Mouse (Mus musculus): Measurements from ENCODE around the gene Bcdin3d. TPM values are rescaled to one million over a fixed set of nuclear protein-coding genes. Genes with fewer than 3 reads are reported as not detected.
"Not testable (repeated sequence)": the region's sequence is repeated elsewhere in the genome, so short reads cannot be mapped to it uniquely, and the experiment has no call there.

Gene Bcdin3d
- polyA plus RNA-seq, 1 experiment from 2014 or later = 17.0 TPM

GRCm38 (mm10) chr15:99453153-99453900 is 21.2 kb downstream of the Bcdin3d start:
- no peak for ATAC-seq (ENCODE audit: low FRiP score, low read depth)
- 0 out of 2 replicates have a peak overlapping the region, but pooled peaks have one; percentile 2 for H3K4me2 ChIP-seq (replicated peaks)
- no peak overlapping the region for H3K4me3 ChIP-seq
- peaks cover 7% of the 10 kb centered on the region; the same call in 1 of the 2 replicates for H3K36me3 ChIP-seq
- H3K9ac ChIP-seq = no peak overlapping the region
- 79% methylated on average over 11 of the region's 11 CpGs for WGBS
- H3K4me1 ChIP-seq = peaks cover 51% of the 10 kb centered on the region
- H3K9me3 ChIP-seq = no peaks in the 10 kb centered on the region
- no peaks in the 10 kb centered on the region for H3K27me3 ChIP-seq (replicated peaks)
- H3K27ac ChIP-seq = no peak overlapping the region; the same call in 1 of the 2 replicates

- H3K9me3 ChIP-seq = no peaks in the 10 kb centered on the region
- H3K27ac ChIP-seq = no peak overlapping the region
- whole genome bisulfite sequencing = 89% methylated on average over 8 of the region's 8 CpGs
- H3K9ac ChIP-seq = no peak overlapping the region
- no peaks in the 10 kb centered on the region for H3K27me3 ChIP-seq (replicated peaks)
- H3K4me1 ChIP-seq = peaks cover 23% of the 10 kb centered on the region; the same call in 1 of the 2 replicates
- no peak overlapping the region for H3K4me2 ChIP-seq (replicated peaks)
- H3K36me3 ChIP-seq = 0 out of 2 replicates have a peak, but pooled peaks cover 7% of the 10 kb centered on the region
- no peak for ATAC-seq (ENCODE audit: low FRiP score, low read depth)
- H3K4me3 ChIP-seq = no peak overlapping the region
These were observed 24.7 kb downstream of the Bcdin3d start for GRCm38 (mm10) chr15:99449751-99450280.

DNA sequence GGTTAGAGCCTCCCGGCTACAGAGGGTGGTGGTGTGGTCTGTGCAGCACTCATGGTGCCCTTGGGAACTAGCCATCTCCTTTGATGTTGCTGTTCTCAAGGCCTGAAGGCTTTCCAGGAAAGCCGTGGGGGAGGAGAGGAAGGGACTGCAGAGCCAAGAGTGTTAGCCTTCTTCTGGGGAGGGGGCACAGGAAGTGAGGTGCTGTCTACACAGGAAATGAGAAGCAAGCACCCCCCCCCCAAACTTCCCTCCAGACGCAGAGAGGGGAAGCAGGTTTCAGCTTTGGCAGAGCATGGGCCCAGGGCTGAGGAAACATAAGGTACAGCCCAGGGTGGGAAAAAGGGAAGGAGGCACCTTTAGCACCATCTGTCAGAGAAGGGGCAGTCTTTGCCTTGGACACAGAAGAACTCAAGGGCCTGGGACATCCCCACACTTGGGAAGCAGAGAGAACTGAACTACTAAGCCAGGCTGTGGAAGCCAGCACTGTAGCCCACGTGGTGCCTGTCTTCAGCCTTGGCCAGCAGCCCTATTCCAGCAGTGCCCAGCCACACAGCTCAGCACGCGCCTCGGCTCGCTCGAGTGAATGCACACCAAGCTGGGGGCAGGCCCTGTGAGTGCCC is 25.3 kb downstream of the Bcdin3d start:
- 78% methylated on average over 9 of the region's 9 CpGs for WGBS
- H3K9me3 ChIP-seq = no peaks in the 10 kb centered on the region
- peaks cover 18% of the 10 kb centered on the region; the same call in 1 of the 2 replicates for H3K4me1 ChIP-seq
- H3K27me3 ChIP-seq (replicated peaks) = no peaks in the 10 kb centered on the region
- no peak overlapping the region for H3K4me3 ChIP-seq
- H3K4me2 ChIP-seq (replicated peaks) = no peak overlapping the region
- H3K27ac ChIP-seq = no peak overlapping the region
- no peak for ATAC-seq (ENCODE audit: low FRiP score, low read depth)
- no peak overlapping the region for H3K9ac ChIP-seq
- H3K36me3 ChIP-seq = 0 out of 2 replicates have a peak, but pooled peaks cover 7% of the 10 kb centered on the region

- WGBS = 87% methylated on average over 10 of the region's 10 CpGs
- H3K36me3 ChIP-seq; H3K27ac ChIP-seq; H3K9ac ChIP-seq; H3K27me3 ChIP-seq (replicated peaks); H3K4me2 ChIP-seq (replicated peaks); ATAC-seq (ENCODE audit: low FRiP score, low read depth); H3K4me3 ChIP-seq; H3K4me1 ChIP-seq; H3K9me3 ChIP-seq: not testable (repeated sequence)
These were observed 28.4 kb downstream of the Bcdin3d start for GRCm38 (mm10) chr15:99446136-99446535.

DNA sequence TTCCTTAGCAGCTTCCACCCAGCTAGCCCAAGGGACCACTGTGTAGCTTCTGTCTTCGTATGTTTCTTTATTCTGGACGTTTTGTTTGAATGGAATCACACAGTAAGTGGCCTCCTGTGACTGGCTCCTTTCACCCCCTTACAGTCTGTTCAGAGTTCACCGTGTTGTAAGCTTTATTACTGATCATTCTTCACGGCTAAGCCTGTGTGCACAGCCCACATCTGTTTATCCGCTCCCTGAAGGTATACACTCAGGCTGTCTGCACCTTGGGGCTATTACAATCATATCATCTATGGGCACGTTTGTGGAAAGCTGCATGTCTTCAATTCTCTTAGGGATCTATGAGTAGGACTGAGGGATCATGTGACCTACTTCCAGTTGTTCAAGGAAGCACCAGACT is 29.0 kb downstream of the Bcdin3d start:
- Histone ChIP-seq H3K27me3 (replicated peaks) (no peaks in the 10 kb centered on the region), H3K36me3 (0 out of 2 replicates have a peak, but pooled peaks cover 4% of the 10 kb centered on the region), H3K4me3 (no peak overlapping the region), H3K4me1 (peaks cover 13% of the 10 kb centered on the region), H3K4me2 (replicated peaks) (no peak overlapping the region), H3K9me3 (no peaks in the 10 kb centered on the region), H3K27ac (no peak overlapping the region), H3K9ac (no peak overlapping the region)
- WGBS = 53% methylated on average over 6 of the region's 6 CpGs
- no peak for ATAC-seq (ENCODE audit: low FRiP score, low read depth)

DNA sequence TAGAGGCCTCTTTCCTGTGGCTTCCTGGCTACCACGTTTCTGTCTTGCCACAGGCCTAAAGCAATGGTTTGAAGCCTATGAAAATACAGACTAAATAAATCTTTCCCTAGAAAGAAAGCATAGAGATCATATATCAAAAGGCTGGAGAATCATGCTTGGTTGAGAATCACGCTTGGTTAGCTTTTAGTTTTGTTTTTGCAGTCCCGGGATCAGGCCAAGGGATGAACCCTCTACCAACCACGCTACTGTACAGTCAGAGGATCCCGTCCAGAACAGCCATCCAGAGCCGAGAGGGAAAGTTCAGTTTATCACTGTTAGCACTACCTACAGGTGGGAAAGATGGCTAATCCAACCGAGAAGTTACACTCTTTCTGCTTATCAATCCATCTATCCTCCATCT is 32.2 kb downstream of the Bcdin3d start:
- no peak overlapping the region for H3K4me3 ChIP-seq
- 75% methylated on average over 7 of the region's 7 CpGs for WGBS
- no peaks in the 10 kb centered on the region for H3K27me3 ChIP-seq (replicated peaks)
- ATAC-seq (ENCODE audit: low FRiP score, low read depth) = no peak
- H3K4me1 ChIP-seq = peaks cover 30% of the 10 kb centered on the region
- H3K36me3 ChIP-seq = peaks cover 5% of the 10 kb centered on the region; the same call in 1 of the 2 replicates
- no peak overlapping the region for H3K9ac ChIP-seq
- no peak overlapping the region for H3K4me2 ChIP-seq (replicated peaks)
- no peak overlapping the region for H3K27ac ChIP-seq
- no peaks in the 10 kb centered on the region for H3K9me3 ChIP-seq

DNA sequence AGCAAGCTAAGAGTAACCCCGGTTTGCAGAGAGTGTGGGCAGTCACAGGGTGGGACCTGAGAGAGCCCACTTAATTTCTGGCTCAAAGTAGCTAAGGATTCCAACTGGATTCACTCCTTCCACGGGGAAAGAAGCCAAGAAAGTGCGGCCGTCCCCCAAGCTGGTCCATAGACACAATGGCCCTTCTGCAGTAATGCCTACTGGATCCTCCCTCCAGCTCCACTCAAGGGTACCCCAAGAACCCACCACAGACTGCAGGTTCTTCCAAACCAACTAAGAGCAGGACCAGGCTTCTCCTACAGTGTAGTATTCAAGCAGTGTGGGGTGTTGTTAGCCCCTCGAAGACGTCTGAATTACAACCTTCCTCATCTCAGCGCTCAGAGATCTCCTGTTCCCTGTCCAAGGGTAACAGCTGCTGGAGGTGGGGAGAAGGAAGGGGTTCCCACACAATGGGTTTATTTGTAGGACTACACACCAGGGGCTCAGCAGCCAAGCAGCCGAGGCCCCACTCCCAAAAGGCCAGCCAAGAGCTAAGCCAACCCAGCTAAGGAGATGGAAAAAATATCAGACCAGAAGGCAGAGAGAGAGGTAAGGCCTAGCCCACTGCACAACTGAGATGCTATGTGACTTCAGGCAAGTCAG is 33.6 kb downstream of the Bcdin3d start:
- Histone ChIP-seq H3K36me3 (peaks cover 7% of the 10 kb centered on the region; the same call in 1 of the 2 replicates), H3K4me1 (peaks cover 42% of the 10 kb centered on the region), H3K9ac (peak overlapping the region; percentile 40), H3K4me3 (no peak overlapping the region), H3K9me3 (no peaks in the 10 kb centered on the region), H3K27ac (peak overlapping the region; percentile 46), H3K27me3 (replicated peaks) (no peaks in the 10 kb centered on the region), H3K4me2 (replicated peaks) (peak overlapping the region; percentile 9; the same call in 1 of the 2 replicates)
- WGBS = 63% methylated on average over 8 of the region's 8 CpGs
- ATAC-seq (ENCODE audit: low FRiP score, low read depth) = no peak

GRCm38 (mm10) chr15:99440112-99440815 is 34.3 kb downstream of the Bcdin3d start:
- peak; percentile 50; the same call in 1 of the 2 replicates for ATAC-seq (ENCODE audit: low FRiP score, low read depth)
- H3K4me1 ChIP-seq = peaks cover 44% of the 10 kb centered on the region
- 54% methylated on average over 2 of the region's 2 CpGs for WGBS
- H3K4me3 ChIP-seq = no peak overlapping the region
- H3K27me3 ChIP-seq (replicated peaks) = no peaks in the 10 kb centered on the region
- peak overlapping the region; percentile 46; the same call in 1 of the 2 replicates for H3K27ac ChIP-seq
- H3K9me3 ChIP-seq = no peaks in the 10 kb centered on the region
- H3K9ac ChIP-seq = peak overlapping the region; percentile 40
- H3K4me2 ChIP-seq (replicated peaks) = peak overlapping the region; percentile 9; the same call in 1 of the 2 replicates
- H3K36me3 ChIP-seq = peaks cover 7% of the 10 kb centered on the region; the same call in 1 of the 2 replicates

DNA sequence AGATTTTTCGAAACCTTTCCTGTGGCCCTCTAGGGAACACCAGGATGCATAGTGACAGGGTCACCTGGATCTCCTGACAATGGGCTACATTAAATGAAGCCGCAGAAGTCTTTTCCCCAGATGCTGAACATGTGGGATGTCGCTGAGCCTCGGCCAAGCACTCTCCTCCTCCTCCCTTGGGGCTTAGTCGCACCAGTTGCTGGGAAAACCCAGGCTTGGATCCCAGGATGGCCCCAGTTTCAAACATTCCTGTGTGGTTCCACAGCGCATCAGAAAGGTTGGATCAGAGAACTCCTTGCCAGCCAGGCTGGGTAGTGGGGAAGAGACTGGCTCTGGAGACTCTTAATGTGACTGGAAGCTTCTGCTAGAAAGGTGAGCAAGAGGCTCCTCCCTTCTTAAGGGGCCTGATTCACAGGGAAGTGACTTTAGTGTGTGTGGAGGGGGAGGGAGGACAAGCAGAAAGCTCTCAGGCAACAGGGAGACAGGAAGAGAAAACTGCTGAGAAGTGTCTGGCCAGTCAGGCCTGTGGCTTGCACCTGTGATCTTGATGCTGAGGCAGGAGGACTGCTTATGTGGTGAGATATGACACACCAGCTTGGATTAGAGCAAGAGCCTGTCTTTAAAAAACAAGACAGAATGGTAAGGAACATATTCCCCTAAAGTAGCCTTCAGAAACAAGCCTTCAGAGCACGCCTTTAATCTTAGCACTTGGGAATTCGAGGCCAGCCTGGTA is 35.4 kb downstream of the Bcdin3d start:
- Histone ChIP-seq H3K36me3 (peaks cover 7% of the 10 kb centered on the region; the same call in 1 of the 2 replicates), H3K9me3 (no peaks in the 10 kb centered on the region), H3K4me1 (peaks cover 48% of the 10 kb centered on the region), H3K27me3 (replicated peaks) (no peaks in the 10 kb centered on the region), H3K4me3 (no peak overlapping the region), H3K9ac (no peak overlapping the region), H3K4me2 (replicated peaks) (no peak overlapping the region), H3K27ac (no peak overlapping the region)
- 87% methylated on average over 8 of the region's 8 CpGs for WGBS
- no peak for ATAC-seq (ENCODE audit: low FRiP score, low read depth)

DNA sequence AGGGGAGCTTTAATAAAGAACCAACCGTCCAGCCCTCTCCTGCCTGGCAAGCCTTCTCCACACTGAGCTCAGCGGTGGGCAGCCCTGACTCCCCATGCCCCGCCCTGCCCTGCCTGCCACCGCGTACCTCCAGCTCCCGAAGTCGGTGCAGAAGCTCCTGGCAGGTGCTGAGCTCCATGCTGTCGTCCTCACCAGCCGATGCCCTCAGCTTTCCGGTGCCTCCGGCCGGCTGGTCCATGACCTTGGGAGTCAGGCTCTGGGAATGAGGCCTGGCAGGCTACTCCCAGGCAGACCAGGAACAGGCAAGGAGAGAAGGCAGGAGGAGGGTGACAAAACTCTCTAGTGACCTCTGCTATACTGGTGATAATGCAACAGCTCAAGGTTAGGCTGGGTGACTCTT is 40.6 kb downstream of the Bcdin3d start:
- Histone ChIP-seq H3K4me2 (replicated peaks) (no peak overlapping the region), H3K9ac (no peak overlapping the region), H3K4me1 (peaks cover 27% of the 10 kb centered on the region), H3K27me3 (replicated peaks) (no peaks in the 10 kb centered on the region), H3K36me3 (peaks cover 49% of the 10 kb centered on the region), H3K9me3 (no peaks in the 10 kb centered on the region), H3K4me3 (no peak overlapping the region), H3K27ac (no peak overlapping the region)
- ATAC-seq (ENCODE audit: low FRiP score, low read depth) = no peak
- 89% methylated on average over 12 of the region's 12 CpGs for WGBS

DNA sequence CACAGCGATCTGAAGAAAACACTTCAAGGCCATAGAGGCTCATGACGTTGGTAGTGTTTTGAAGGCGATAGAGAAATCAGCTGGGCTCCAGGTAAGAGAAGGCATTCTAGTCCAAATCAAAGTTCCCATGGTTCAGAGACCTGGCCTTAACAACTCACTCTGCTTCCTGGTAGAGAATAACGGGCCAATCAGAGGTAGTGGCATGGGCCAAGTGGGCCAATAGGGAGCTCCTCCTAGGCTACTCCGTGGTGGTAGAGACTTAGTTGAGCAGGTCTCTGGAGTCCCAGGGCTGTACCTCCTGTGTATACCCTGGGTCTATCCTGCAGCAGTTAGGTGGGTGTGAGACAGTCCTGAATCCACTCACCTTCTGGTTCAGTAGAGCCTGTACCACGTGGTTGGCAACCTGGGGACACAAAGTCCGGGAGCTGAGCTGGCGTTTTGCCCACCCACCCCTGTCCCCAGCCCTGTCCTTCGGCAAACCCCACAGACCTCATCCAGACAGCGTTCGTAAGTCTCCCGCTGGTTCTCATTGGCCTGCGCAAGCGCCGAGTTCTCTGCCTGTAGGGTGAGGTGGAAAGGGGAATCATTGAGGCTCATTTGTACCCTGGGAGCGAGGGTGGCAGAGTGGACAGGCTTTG is 41.3 kb downstream of the Bcdin3d start:
- Histone ChIP-seq H3K4me2 (replicated peaks) (no peak overlapping the region), H3K36me3 (peaks cover 49% of the 10 kb centered on the region), H3K27me3 (replicated peaks) (no peaks in the 10 kb centered on the region), H3K9me3 (no peaks in the 10 kb centered on the region), H3K4me1 (peaks cover 23% of the 10 kb centered on the region), H3K9ac (no peak overlapping the region), H3K4me3 (no peak overlapping the region), H3K27ac (no peak overlapping the region)
- WGBS = 91% methylated on average over 16 of the region's 16 CpGs
- ATAC-seq (ENCODE audit: low FRiP score, low read depth) = no peak
